Mouse (Mus musculus) G1E (cell line): ENCODE results near the gene Tedc2.

Source experiments
- CTCF ChIP-seq: IDR thresholded peaks from 2 replicates; pipeline ENCODE4 v1.5.1; 2012; ENCODE audit warnings: low read depth, low read length, inconsistent platforms, mixed read lengths
- GATA1 ChIP-seq: IDR thresholded peaks from 2 replicates; pipeline ENCODE4 v1.6.1; 2012; ENCODE audit warnings: borderline replicate concordance, low read length, inconsistent platforms, mixed read lengths

DNA sequence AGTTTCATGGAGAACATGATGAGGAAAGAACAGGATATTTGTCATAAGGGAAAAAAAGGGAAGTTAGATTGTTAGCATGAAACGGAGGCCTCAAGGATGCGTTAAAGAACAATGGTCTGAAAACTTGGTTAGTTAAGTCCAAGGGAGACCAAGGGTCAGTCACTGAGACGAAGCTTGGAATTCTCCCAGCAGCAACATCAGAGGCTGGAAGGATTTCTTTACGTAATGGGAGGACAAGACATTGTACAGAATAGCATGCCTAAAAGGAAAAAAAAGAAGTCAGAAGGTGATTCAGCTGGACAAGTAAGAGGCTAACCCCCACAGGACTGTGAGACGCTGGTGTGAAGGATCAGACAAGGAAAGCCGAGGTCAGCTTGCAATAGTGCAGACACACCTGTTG lies 53.5 kb downstream of the Tedc2 start:
- TF ChIP-seq CTCF (no peak), GATA1 (no peak)
